Mouse (Mus musculus) layer of hippocampus, adult 9-11 months (tissue): ENCODE results near the gene Steap3.

ENCODE experiments used
- DNase-seq: peaks from one replicate; pipeline ENCODE4 v3.0.0; 2022

Steap3 gene

GRCm38 (mm10) chr1:120142551-120142950 lies 130.0 kb downstream of the Steap3 start:
- no peak for DNase-seq
